Mouse (Mus musculus) neural tube, embryonic 12.5 days (tissue): ENCODE measurements at regions not wholly inside any gene's neighbourhood (a gene's known extent, or its start where the extent isn't known, plus 50 kb on each side); places are given as distances from the start of the nearest gene placed in this dataset.
"Not testable (repeated sequence)": the region's sequence is repeated elsewhere in the genome, so short reads cannot be mapped to it uniquely, and the experiment has no call there.

Source experiments
- ATAC-seq: fragments of 200-750 bp; cut with Nextera tagmentation; 2 replicates; pipeline ENCODE4 v1.8.0; 2017; ENCODE audit warnings: low read depth, mild to moderate bottlenecking, moderate TSS enrichment, moderate library complexity; ENCODE audit not compliant: low FRiP score
- H3K27ac ChIP-seq: fragments of 300-500 bp; sonication (generic); 2 replicates; pipeline ENCODE4 v1.5.1; 2016
- H3K27me3 ChIP-seq: fragments of 300-500 bp; sonication (generic); replicated peaks from 2 replicates; pipeline ENCODE4 v1.6.1; 2016; ENCODE audit warnings: mild to moderate bottlenecking
- H3K36me3 ChIP-seq: fragments of 300-500 bp; sonication (generic); 2 replicates; pipeline ENCODE4 v1.6.1; 2016; ENCODE audit warnings: mild to moderate bottlenecking
- H3K4me1 ChIP-seq: fragments of 300-500 bp; sonication (generic); 2 replicates; pipeline ENCODE4 v1.6.1; 2016
- H3K4me2 ChIP-seq: fragments of 300-500 bp; sonication (generic); replicated peaks from 2 replicates; pipeline ENCODE4 v1.6.1; 2016; ENCODE audit warnings: mild to moderate bottlenecking
- H3K4me3 ChIP-seq: fragments of 300-500 bp; sonication (generic); 2 replicates; pipeline ENCODE4 v1.5.1; 2016
- H3K9ac ChIP-seq: fragments of 300-500 bp; sonication (generic); 2 replicates; pipeline ENCODE4 v1.6.1; 2016; ENCODE audit warnings: mild to moderate bottlenecking
- H3K9me3 ChIP-seq: fragments of 300-500 bp; sonication (generic); 2 replicates; pipeline ENCODE4 v1.6.1; 2016; ENCODE audit warnings: mild to moderate bottlenecking
- WGBS: fragments of 180-500 bp; shearing (Covaris S2); methylation state at CpG from one replicate; pipeline ENCODE4 v1.1.7; 2016; 5-methylcytosine and 5-hydroxymethylcytosine counted together

- Histone ChIP-seq H3K27ac (no peak overlapping the region), H3K27me3 (no peaks in the 10 kb centered on the region), H3K9me3 (no peaks in the 10 kb centered on the region), H3K9ac (no peak overlapping the region), H3K4me3 (no peak overlapping the region), H3K36me3 (no peaks in the 10 kb centered on the region), H3K4me1 (peaks cover 15% of the 10 kb centered on the region), H3K4me2 (peak overlapping the region; percentile 54; the same call in 1 of the 2 replicates)
- no peak for ATAC-seq
- WGBS, result 30% methylated on average over 3 of the region's 3 CpGs
Measured at GRCm38 (mm10) chr2:108827974-108828700, 452.4 kb upstream of the Kif18a start.

GRCm38 (mm10) chr2:108843855-108844254 is 436.7 kb upstream of the Kif18a start:
- 49% methylated on average over 2 of the region's 2 CpGs for WGBS

GRCm38 (mm10) chr2:108848051-108848450 is 432.5 kb upstream of the Kif18a start:
- WGBS, result 82% methylated on average over 3 of the region's 3 CpGs
- Histone ChIP-seq H3K9me3 (no peaks in the 10 kb centered on the region), H3K4me2 (no peak overlapping the region), H3K4me1 (no peaks in the 10 kb centered on the region), H3K27ac (no peak overlapping the region), H3K36me3 (no peaks in the 10 kb centered on the region), H3K27me3 (no peaks in the 10 kb centered on the region), H3K4me3 (no peak overlapping the region), H3K9ac (no peak overlapping the region)
- no peak for ATAC-seq

More at GRCm38 (mm10) chr2:108843855-108844254, 436.7 kb upstream of the Kif18a start:
- H3K27ac ChIP-seq, H3K9ac ChIP-seq, H3K4me3 ChIP-seq, H3K4me1 ChIP-seq, ATAC-seq, H3K4me2 ChIP-seq, H3K36me3 ChIP-seq, H3K9me3 ChIP-seq, H3K27me3 ChIP-seq: not testable (repeated sequence)

GRCm38 (mm10) chr2:108854399-108854798 is 426.1 kb upstream of the Kif18a start:
- H3K36me3 ChIP-seq, result no peaks in the 10 kb centered on the region
- H3K4me2 ChIP-seq, result no peak overlapping the region
- peak; percentile 60; the same call in 1 of the 2 replicates for ATAC-seq
- no peak overlapping the region for H3K4me3 ChIP-seq
- H3K9me3 ChIP-seq, result no peaks in the 10 kb centered on the region
- H3K4me1 ChIP-seq, result peaks cover 5% of the 10 kb centered on the region
- no peak overlapping the region for H3K9ac ChIP-seq
- WGBS, result 6% methylated on average over 2 of the region's 2 CpGs
- no peak overlapping the region for H3K27ac ChIP-seq
- no peaks in the 10 kb centered on the region for H3K27me3 ChIP-seq

GRCm38 (mm10) chr2:108877141-108877540 is 403.4 kb upstream of the Kif18a start:
- Histone ChIP-seq H3K36me3 (no peaks in the 10 kb centered on the region), H3K9ac (no peak overlapping the region), H3K9me3 (no peaks in the 10 kb centered on the region), H3K4me1 (no peaks in the 10 kb centered on the region), H3K4me2 (no peak overlapping the region), H3K27me3 (no peaks in the 10 kb centered on the region), H3K4me3 (no peak overlapping the region), H3K27ac (no peak overlapping the region)
- no peak for ATAC-seq
- WGBS, result 77% methylated on average over 4 of the region's 4 CpGs

GRCm38 (mm10) chr2:108877676-108878075 is 402.9 kb upstream of the Kif18a start:
- WGBS, result 80% methylated on average over 3 of the region's 3 CpGs
- no peak for ATAC-seq

GRCm38 (mm10) chr2:108904121-108904733 is 376.3 kb upstream of the Kif18a start:
- Histone ChIP-seq H3K9ac (no peak overlapping the region), H3K4me2 (no peak overlapping the region), H3K4me3 (no peak overlapping the region), H3K4me1 (no peaks in the 10 kb centered on the region), H3K36me3 (no peaks in the 10 kb centered on the region), H3K27me3 (no peaks in the 10 kb centered on the region), H3K9me3 (no peaks in the 10 kb centered on the region), H3K27ac (no peak overlapping the region)
- 21% methylated on average over 3 of the region's 3 CpGs for WGBS
- ATAC-seq, result peak; percentile 96

More at GRCm38 (mm10) chr2:108877676-108878075, 402.9 kb upstream of the Kif18a start:
- H3K4me2 ChIP-seq, result no peak overlapping the region
- H3K36me3 ChIP-seq, result no peaks in the 10 kb centered on the region
- no peak overlapping the region for H3K9ac ChIP-seq
- H3K27me3 ChIP-seq, result no peaks in the 10 kb centered on the region
- H3K4me1 ChIP-seq, result no peaks in the 10 kb centered on the region
- no peaks in the 10 kb centered on the region for H3K9me3 ChIP-seq
- H3K4me3 ChIP-seq, result no peak overlapping the region
- no peak overlapping the region for H3K27ac ChIP-seq

GRCm38 (mm10) chr2:108913555-108913954 is 367.0 kb upstream of the Kif18a start:
- Histone ChIP-seq H3K4me3 (no peak overlapping the region), H3K27me3 (no peaks in the 10 kb centered on the region), H3K9me3 (no peaks in the 10 kb centered on the region), H3K9ac (no peak overlapping the region), H3K36me3 (no peaks in the 10 kb centered on the region), H3K4me2 (no peak overlapping the region), H3K4me1 (no peaks in the 10 kb centered on the region), H3K27ac (no peak overlapping the region)
- WGBS, result 82% methylated on average over 2 of the region's 2 CpGs
- no peak for ATAC-seq

GRCm38 (mm10) chr2:108913967-108914366 is 366.6 kb upstream of the Kif18a start:
- Histone ChIP-seq H3K27me3 (no peaks in the 10 kb centered on the region), H3K4me2 (no peak overlapping the region), H3K9ac (no peak overlapping the region), H3K4me3 (no peak overlapping the region), H3K27ac (no peak overlapping the region), H3K4me1 (no peaks in the 10 kb centered on the region), H3K36me3 (no peaks in the 10 kb centered on the region), H3K9me3 (no peaks in the 10 kb centered on the region)
- no peak for ATAC-seq
- 79% methylated on average over 3 of the region's 3 CpGs for WGBS

GRCm38 (mm10) chr2:108919500-108920045 is 361.0 kb upstream of the Kif18a start:
- Histone ChIP-seq H3K9me3 (no peaks in the 10 kb centered on the region), H3K4me2 (no peak overlapping the region), H3K4me1 (no peaks in the 10 kb centered on the region), H3K27ac (no peak overlapping the region), H3K9ac (no peak overlapping the region), H3K36me3 (no peaks in the 10 kb centered on the region), H3K4me3 (no peak overlapping the region), H3K27me3 (no peaks in the 10 kb centered on the region)
- ATAC-seq, result no peak
- WGBS, result 86% methylated on average over 3 of the region's 3 CpGs

GRCm38 (mm10) chr2:108920111-108920510 is 360.4 kb upstream of the Kif18a start:
- H3K4me1 ChIP-seq, result no peaks in the 10 kb centered on the region
- H3K4me2 ChIP-seq, result no peak overlapping the region
- no peak overlapping the region for H3K27ac ChIP-seq
- no peaks in the 10 kb centered on the region for H3K9me3 ChIP-seq
- H3K9ac ChIP-seq, result no peak overlapping the region
- H3K27me3 ChIP-seq, result no peaks in the 10 kb centered on the region
- no peak overlapping the region for H3K4me3 ChIP-seq
- ATAC-seq, result no peak
- 59% methylated on average over 5 of the region's 5 CpGs for WGBS
- H3K36me3 ChIP-seq, result no peaks in the 10 kb centered on the region

- H3K4me1 ChIP-seq, result no peaks in the 10 kb centered on the region
- WGBS, result 75% methylated on average over 5 of the region's 5 CpGs
- no peak for ATAC-seq
- no peak overlapping the region for H3K27ac ChIP-seq
- H3K4me3 ChIP-seq, result no peak overlapping the region
- no peaks in the 10 kb centered on the region for H3K9me3 ChIP-seq
- no peak overlapping the region for H3K4me2 ChIP-seq
- H3K9ac ChIP-seq, result no peak overlapping the region
- no peaks in the 10 kb centered on the region for H3K27me3 ChIP-seq
- no peaks in the 10 kb centered on the region for H3K36me3 ChIP-seq
Measured at GRCm38 (mm10) chr2:108935981-108936762, 344.4 kb upstream of the Kif18a start.
